8 mouse cellular contexts compared by ENCODE assay signal in genomic region chr8:64946441-64946819, GRCm38 (mm10). TPM values are rescaled to one million over a fixed set of nuclear protein-coding genes. Genes with fewer than 3 reads are reported as not detected.
DNase-seq lines count a peak whose midpoint lies in the region; ATAC-seq lines count a peak whose summit lies in the region.

No protein-coding gene starts in this region.

- H3K36me3 ChIP-seq in kidney, embryonic 16.5 days (ENCODE audit: insufficient read depth, low read length): no peaks in the 10 kb centered on the region
- H3K36me3 ChIP-seq in midbrain, embryonic 13.5 days: no peaks in the 10 kb centered on the region

- no peak overlapping the region for H3K27ac ChIP-seq in kidney, embryonic 16.5 days (ENCODE audit: low read length)
- no peak overlapping the region for H3K27ac ChIP-seq in midbrain, embryonic 13.5 days

- H3K4me1 ChIP-seq in kidney, embryonic 16.5 days (ENCODE audit: insufficient read depth, low read length): no peaks in the 10 kb centered on the region
- H3K4me1 ChIP-seq in midbrain, embryonic 13.5 days (replicated peaks): peaks cover 15% of the 10 kb centered on the region

- DNase-seq in kidney, postnatal 4 days: no peak
- peak; percentile 52 for DNase-seq in MN1 (ENCODE audit: low spot score)
- no peak for DNase-seq in right cerebral cortex, postnatal 25 days
- DNase-seq in ovary, postnatal 10 days (ENCODE audit: low spot score): no peak
- DNase-seq in layer of hippocampus, adult 8-10 months (ENCODE audit: low spot score in 2 of 2): no peak

- ATAC-seq in kidney, embryonic 16.5 days (ENCODE audit: low FRiP score, low TSS enrichment): no peak
- peak; percentile 12 to 17; a peak in 1 of 4 replicates for ATAC-seq in hematopoietic stem cell, adult 5-6 weeks (replicated peaks in 1 of 2; ENCODE audit: insufficient read depth in 1 of 2, low FRiP score in 2 of 2, low TSS enrichment in 1 of 2, low read depth in 1 of 2, poor library complexity in 2 of 2, severe bottlenecking in 2 of 2)
- ATAC-seq in midbrain, embryonic 13.5 days: no peak

- H3K4me2 ChIP-seq in kidney, embryonic 16.5 days (replicated peaks; ENCODE audit: low read depth, low read length): peak overlapping the region; percentile 67
- H3K4me2 ChIP-seq in midbrain, embryonic 13.5 days (replicated peaks): no peak overlapping the region

- no peaks in the 10 kb centered on the region for H3K9me3 ChIP-seq in kidney, embryonic 16.5 days (ENCODE audit: low read length)
- H3K9me3 ChIP-seq in midbrain, embryonic 13.5 days: no peaks in the 10 kb centered on the region

- peaks cover 12% of the 10 kb centered on the region for H3K27me3 ChIP-seq in kidney, embryonic 16.5 days (ENCODE audit: insufficient read depth, low read length)
- H3K27me3 ChIP-seq in midbrain, embryonic 13.5 days: peaks cover 9% of the 10 kb centered on the region; the same call in 1 of the 2 replicates

- 39% methylated on average over 8 of the region's 8 CpGs for WGBS in kidney, embryonic 16.5 days
- 52% methylated on average over 8 of the region's 8 CpGs for WGBS in midbrain, embryonic 13.5 days

- peak overlapping the region; percentile 19; the same call in 1 of the 2 replicates for H3K4me3 ChIP-seq in kidney, embryonic 16.5 days (ENCODE audit: low read length)
- peak overlapping the region; percentile 76; the same call in 1 of the 2 replicates for H3K4me3 ChIP-seq in midbrain, embryonic 13.5 days (replicated peaks)

- no peak overlapping the region for H3K9ac ChIP-seq in kidney, embryonic 16.5 days (replicated peaks; ENCODE audit: low read length)
- no peak overlapping the region for H3K9ac ChIP-seq in midbrain, embryonic 13.5 days (replicated peaks)

RNA-seq across cellular contexts. Expression of gene Tmem192, which starts 0.6 kb away (rescaled TPM):
- 33.1 and 34.4 TPM in 2 replicates for polyA plus RNA-seq in kidney, embryonic 16.5 days (2015; fragmentation: Nextera tagmentation; extraction: Ambion mirVana)
- total RNA-seq in hematopoietic stem cell, adult 5-6 weeks (2017): 12.3 and 16.9 TPM in 2 replicates
- 20.8 and 21.4 TPM in 2 replicates for polyA plus RNA-seq in midbrain, embryonic 13.5 days (2015; fragmentation: Nextera tagmentation; extraction: Ambion mirVana)
- 10 to 100 TPM; 26.0 to 28.4 (median 28.3) TPM for total RNA-seq in layer of hippocampus, adult 8-10 months (2022)

RNA-seq across cellular contexts. Expression of gene Trim75, which starts 41.2 kb away (rescaled TPM):
- polyA plus RNA-seq in kidney, embryonic 16.5 days (2015; fragmentation: Nextera tagmentation; extraction: Ambion mirVana): 0.09 TPM in 1 of 2 replicates, not detected in the other
- not detected in 2 replicates for total RNA-seq in hematopoietic stem cell, adult 5-6 weeks (2017)
- polyA plus RNA-seq in midbrain, embryonic 13.5 days (2015; fragmentation: Nextera tagmentation; extraction: Ambion mirVana): not detected in 2 replicates
- total RNA-seq in layer of hippocampus, adult 8-10 months (2022): not detected

Comparison
In these comparisons a context has a peak if more than half of its experiments do, and no peak if none do; other contexts are left out.
1. ATAC-seq: peak in hematopoietic stem cell, adult 5-6 weeks (2 of 2); none in kidney, embryonic 16.5 days (single experiment) and midbrain, embryonic 13.5 days (single experiment).